Mouse (Mus musculus) naive thymus-derived CD4-positive, alpha-beta T cell, adult 2 months (primary cell): ENCODE results near the gene Stra6l.

ENCODE experiments used
- DNase-seq: peaks from one replicate; pipeline ENCODE4 v3.0.0-alpha.2; 2011; ENCODE audit warnings: low read depth

Stra6l gene

DNA sequence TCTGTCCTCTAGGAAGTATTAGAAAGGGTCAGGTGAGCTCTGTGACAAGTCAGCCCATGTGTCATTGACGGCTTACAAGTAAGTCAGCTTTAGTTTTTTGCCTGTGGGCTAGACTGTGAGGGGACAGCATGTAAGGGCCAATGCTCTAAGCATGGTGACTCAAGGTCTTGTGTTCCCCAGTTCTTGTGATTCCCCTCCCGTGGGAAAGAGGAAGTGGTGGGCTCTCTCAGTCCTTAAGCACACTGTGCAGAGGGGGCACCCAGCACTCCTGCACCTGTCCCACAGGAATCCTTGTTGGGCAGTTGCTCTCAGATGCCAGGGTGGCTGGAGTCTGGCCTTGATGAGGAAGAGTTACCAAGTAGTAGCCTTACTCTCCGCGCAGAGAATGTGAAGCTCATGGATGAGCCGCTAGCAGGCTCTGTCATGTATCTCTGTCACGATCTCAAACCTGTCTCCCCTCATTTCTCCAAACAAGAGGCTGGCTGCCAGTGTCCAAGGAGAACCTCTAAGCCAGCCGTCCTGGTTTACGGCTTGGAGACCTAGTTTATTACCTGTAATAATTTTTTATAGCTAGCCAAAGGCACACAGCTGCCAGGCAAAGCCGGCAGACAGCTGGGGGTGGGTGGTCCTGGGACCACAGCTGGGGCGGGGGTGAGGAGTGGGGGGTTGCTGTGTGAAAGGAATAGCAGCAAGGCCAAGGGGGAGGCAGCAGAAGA, at the start of gene Stra6l:
Gene Stra6l, plus strand, starts transcription at position 556 of the 716 bp plus-strand sequence.
- DNase-seq: no peak

DNA sequence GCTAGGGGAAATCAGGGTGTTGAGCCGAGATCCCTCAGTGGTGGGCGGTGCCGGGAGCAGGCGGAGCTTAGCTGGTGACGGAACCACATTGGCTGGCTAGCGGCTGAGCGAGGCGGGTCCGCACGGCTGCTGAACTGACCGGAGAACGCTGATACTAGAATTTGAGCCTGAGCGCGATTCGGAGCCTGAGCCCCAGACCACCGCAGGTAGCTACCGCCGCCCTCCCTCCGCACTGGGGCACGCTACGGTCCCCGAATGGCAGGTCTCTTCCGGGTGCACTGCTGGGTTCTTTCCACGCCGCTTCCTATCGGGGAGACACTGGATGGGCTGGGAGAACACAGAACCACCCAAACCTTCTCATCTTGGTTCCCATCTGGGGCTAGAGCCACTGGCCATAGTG, 49.5 kb upstream of the Stra6l start, which contains the start of gene Aldh1b1:
Gene Aldh1b1, plus strand, starts transcription at position 59 of the 400 bp plus-strand sequence.
- peak; percentile 59 for DNase-seq

DNA sequence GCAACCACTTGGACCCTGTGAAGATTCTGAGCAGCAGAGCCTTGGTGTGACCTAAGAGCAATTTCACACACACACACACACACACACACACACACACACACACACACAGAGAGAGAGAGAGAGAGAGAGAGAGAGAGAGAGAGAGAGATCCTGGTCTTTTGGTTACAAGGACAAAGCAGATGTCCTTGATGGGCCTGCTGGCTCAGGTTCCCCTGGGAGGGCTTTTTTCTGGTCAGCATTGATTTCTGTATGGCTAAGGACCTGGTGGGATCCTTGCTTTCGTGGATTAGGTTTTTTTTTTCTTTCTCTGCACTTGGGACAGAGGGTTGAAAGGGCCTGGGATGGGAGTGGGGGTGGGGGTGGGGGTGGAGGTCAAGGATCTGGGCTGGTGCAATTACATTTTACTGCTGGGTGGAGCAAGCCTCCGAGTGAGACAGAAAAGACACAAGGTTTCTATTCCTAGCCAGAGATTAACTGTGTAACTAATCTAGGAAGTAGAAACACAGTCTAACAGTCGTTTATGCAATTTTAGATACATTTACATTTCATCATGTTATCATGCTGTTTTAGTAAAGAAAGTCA, 48.4 kb upstream of the Stra6l start:
- no peak for DNase-seq

DNA sequence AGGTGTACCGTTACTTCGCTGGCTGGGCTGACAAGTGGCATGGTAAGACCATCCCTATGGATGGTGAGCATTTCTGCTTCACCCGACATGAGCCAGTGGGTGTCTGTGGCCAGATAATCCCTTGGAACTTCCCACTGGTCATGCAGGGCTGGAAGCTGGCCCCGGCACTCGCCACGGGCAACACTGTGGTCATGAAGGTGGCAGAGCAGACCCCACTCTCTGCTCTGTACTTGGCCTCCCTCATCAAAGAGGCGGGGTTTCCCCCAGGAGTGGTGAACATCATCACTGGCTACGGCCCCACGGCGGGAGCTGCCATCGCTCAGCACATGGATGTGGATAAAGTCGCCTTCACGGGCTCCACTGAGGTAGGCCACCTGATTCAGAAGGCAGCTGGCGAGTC, 45.6 kb upstream of the Stra6l start:
- DNase-seq: no peak

DNA sequence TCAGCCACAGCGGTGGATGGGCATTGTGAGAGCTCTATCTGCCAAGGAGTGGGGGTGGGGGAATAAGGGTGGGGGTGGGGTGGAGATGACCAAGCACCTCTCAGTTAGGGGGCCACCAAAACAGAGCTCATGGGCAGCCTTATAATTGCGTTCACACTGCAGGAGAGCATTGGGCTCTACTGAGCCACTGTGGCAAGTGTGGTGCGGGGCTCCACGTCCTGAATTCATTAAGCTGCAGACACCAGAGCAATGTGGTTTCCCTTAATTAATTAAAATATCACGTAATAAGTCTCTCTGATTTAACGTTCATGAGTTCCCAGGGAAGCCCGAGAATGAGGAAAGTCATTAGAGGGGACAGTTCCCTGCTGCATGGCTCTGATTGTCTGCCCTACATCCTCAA, 40.4 kb upstream of the Stra6l start:
- DNase-seq: no peak

DNA sequence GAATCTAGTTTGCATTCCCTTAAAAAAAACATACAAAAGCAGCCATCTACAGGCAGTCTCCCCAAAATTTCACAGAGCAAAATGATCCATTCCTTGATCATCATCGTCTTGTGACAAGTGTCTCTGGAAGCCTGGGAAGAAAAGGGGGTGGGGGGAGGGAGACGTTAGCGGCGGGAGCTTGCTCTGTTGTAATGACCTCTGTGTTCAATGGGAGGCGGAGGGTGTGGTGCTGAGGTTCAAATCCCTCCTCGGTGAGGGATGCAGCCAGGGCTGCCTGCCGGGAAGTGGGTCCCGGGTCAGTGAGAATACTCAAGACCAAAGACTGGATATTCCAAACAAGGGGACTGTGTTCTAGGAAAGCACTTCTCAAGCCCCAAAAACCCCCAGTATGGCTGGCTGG, 37.2 kb upstream of the Stra6l start:
- no peak for DNase-seq

DNA sequence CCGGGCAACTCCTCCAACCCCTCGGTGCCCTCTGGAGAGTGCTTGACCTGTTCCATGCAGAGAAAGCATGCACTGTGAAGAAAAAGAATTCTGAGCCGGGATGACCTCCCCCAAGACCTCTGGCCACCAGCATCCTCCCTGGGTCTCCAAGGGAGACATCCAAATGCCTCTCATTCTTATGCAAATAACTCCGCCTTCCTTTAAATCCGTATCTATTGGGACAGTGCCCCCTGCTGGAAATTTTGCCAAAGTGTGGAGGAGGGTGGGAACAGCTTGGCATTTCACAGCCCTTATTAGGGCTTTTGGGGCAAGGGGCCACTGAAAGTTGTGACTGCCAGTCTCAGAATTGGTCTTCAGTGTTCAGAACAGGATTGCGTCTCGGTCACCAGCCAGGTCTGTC, 32.9 kb upstream of the Stra6l start:
- peak; percentile 46 for DNase-seq

DNA sequence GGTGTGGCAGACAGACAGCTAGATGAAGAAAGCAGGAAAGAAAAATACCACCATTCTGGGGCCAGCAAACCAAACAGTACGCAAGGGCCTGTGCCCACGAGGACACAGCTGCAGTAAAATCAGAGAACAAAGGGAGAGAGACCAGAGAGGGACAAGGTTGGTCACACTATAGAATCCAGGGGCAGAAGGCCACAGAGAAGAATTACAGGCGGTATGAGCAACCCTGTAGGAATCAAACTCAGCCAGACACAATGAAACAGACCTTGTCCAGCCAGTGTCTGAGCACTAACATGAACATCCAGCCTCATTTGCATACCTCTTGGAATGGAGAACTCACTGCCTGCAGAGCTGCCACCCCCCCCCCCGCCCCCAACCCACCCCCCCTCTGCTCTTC, 29.7 kb upstream of the Stra6l start:
- DNase-seq: no peak

DNA sequence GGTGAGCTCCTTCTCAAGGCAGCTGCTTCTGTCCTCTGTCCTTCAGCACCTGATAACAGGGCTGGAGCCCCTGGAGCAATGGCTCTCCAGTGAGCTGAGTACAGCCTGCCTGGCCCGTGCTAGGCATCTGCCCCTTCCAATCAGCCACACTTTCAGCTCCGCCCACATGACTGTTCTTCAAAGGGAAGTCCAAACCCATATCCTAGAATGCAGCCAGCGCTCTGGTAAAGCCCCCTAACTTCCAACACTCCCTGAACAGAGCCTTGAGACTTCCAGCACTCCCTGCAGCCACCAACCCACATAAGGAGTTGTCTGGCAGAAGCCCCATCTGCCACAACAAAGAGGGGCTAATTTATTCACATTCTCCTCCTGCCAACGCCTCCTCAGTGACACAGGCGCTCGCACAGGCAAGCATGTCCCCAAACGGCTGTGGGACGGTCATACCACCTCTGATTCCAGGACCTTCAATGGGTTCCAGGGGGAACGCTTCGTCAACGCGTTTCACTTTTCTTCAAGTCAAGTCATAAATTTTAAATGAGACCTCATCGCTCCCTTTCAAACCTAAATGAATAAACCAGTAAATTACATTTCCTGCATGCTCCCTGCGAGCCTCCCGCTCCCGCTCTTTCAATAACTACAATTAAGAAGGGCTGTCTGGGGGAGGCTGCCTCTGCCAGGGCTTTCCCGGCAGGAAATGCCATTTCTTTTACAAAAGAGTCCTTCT, 29.1 kb upstream of the Stra6l start:
- no peak for DNase-seq

DNA sequence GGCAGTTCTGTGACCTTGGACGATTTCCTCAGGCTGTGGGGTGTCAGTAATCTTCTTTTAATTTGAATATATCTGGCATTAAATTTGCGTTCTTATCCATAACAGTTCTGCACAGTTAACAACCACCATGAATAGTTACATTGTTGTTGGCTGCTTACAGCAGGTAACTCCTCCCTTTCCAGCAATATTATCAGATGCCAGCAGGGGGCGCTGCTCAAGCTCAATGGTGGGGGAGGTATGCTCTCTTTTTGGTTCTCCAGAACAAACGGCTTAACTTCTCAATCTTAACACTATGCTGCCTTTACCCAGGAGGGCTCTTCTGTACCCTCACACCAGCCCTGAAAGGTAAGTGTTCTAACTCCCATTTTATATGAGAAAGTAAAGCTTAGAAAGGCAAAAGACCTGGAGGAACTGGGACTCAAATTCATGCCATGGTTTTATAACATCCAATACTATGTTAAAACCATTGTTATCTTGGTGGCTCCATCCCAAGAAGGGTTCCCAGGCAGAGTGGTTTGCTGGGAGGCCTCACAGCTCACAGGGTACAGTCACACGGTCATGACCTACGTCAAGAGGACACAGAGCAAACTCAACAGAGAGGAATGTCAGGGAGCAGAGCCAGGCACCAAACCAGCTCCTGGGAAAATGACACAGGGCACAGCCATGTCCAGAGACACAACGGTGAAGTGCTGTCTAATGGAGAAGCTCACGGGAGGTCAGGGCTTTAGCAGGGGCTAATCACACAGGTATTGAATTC, 28.2 kb upstream of the Stra6l start:
- DNase-seq: peak; percentile 57

DNA sequence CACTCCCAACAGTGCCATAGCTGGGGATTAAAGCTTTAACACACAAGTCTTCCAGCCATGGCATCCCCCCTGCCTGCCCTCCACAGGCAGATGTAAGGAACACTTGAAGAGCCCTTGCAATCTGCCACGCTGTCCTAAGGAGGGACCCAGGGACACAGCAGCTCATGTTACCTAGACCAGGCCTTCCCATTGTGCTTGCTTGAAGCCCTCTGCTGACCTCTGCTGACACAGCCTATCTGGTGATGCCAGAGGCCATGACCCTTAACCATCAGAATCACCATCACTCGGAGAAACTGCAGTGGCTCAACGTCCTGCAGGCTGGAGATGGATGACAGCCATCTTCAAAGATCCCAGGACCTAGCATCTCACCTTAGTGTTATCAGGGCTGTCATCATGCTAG, 26.5 kb upstream of the Stra6l start:
- DNase-seq: no peak

DNA sequence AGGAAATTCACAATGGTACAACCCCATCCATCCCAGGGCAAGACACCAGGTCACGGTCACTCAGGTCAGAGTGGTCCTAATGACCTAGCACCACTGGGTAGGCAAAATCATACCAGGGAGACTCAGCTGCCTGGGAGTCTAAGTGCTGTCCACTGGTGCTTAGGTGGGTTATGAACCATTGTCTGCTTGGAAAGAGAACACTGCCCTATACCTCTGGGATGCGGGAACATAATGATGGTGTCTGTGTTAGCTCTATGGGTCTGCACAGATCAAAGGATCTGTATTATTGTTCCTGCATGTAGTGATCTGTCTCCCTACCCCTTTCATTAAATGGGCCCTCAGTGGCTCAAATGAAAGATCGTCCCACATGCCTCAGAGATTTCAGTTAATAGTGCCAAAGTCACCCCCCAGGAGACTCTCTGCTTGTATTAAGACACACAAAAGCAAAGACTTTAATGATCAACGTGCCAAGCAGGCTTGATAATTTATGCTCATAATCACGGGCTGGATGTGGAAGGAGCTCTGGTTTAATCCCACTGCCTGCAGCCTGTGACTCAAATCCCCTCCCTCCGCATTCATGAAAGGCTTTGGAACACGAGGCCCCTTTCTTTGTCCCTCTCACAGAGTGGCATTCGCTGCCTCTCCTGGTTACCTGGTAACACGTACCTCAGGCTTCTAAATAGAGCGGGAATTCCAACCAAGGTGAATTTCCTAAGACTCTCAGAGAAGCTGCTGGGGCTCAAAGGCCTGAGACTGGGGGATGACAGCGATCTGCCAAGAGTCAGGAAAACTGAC, 25.5 kb upstream of the Stra6l start:
- no peak for DNase-seq

DNA sequence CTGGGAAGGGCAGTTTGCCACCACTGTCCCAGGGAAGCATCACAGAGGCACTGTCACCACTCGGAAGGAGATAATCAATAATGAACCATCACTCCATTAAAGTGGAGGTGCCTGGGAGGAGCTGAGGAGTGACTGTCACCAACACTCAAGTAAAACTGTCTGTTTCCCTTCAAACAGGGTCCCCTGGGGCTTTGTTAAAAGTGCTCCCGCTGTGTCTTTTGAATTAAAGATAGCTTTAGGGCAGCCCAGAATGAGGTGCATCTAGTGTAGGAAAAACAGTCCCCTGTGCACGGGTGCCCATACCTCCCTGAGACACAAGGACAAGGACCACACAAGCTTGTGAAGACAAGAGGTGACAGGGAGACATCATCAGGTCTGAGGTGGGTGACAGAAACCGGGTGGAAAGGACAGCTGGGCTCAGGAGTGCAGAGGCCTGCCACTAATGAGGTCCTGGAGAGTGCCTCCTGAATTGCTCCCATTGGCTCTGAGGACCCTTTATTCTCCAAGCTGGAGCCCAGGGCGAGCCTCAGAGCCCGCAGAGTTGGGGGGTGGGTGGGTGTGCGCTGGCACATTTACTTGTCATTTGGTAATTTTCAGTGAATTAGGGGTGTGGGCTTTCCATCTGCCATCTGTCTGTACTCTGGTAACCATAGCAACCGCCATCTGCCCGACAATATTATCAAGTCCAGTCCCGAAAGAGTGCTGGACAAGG, 24.3 kb upstream of the Stra6l start:
- no peak for DNase-seq

DNA sequence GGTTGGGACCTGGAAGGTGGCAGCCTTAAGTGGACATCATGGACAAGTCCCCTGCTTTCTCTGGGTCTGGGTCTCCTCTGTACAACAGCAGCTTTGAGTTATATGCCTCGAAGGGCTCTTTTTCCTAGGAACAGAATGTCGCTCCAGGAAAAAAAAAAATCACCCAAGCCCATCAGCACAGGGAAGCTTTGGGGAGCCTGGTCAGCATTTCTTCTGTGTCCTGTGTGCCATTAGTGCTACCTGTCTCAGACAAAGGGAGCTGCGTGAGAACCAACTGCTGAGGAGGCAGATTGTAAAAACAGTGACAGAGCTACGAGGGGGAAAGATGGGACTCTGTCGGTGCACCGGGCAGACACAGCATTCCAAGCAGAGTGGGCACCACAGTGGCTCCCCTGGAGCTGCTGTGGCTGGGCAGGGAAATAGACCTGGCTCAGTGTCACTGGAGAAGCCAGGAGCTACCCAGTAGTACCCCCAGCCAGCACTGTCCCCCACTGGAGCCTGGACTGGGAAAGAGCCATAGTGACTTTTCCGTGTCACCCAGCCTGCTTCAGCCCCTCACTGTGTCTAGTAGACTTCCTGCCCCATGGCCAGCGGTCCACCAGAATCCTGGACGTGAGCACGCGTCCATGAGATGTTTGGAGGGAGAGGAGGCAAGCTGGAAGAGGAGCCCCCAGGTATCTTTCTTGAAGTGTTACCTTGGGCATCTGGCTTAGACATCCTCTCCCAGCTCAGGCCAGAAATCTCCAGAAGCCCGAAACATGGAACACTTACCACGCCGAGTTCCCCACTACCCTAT, 23.5 kb upstream of the Stra6l start:
- DNase-seq: no peak

DNA sequence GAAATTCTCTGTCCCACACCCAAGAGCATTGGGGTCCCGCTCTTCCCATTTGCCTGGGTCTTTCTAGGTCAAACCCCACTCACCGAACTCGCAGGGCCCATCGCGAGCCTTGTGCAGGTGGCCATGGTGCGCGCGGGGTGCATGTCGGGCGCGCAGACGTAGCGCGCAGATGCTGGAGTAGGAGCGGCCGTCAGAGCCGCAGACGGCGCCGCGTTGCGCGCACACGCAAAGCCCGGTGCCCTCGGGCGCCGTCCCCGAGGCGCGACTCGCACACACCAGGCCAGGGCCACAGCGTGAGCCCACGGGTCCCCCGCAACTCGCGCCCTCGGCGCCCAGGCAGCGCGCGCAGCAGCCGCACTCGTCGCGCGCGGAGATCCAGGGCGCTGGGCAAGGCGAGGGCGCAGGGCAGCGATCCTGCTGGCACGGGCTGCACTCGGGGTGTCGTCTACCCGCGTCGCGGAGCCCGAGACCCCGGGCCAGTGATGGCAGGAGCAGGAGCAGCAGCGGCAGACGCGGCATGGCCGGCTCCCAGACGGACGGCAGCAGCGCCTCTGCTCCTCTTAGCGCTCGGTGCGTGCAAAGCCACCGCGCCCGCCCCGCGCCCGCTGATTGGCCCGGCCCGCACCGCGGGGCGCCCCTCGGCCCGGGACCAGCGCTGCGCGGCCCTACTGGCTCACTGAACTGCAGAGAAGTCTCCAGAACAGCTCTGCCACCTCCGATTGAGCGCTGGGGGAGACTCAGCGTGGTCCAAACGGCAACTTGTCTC, 22.0 kb upstream of the Stra6l start, which contains the start of gene Igfbpl1:
Gene Igfbpl1, minus strand, starts transcription at position 649 of the 766 bp plus-strand sequence.
- DNase-seq: no peak

DNA sequence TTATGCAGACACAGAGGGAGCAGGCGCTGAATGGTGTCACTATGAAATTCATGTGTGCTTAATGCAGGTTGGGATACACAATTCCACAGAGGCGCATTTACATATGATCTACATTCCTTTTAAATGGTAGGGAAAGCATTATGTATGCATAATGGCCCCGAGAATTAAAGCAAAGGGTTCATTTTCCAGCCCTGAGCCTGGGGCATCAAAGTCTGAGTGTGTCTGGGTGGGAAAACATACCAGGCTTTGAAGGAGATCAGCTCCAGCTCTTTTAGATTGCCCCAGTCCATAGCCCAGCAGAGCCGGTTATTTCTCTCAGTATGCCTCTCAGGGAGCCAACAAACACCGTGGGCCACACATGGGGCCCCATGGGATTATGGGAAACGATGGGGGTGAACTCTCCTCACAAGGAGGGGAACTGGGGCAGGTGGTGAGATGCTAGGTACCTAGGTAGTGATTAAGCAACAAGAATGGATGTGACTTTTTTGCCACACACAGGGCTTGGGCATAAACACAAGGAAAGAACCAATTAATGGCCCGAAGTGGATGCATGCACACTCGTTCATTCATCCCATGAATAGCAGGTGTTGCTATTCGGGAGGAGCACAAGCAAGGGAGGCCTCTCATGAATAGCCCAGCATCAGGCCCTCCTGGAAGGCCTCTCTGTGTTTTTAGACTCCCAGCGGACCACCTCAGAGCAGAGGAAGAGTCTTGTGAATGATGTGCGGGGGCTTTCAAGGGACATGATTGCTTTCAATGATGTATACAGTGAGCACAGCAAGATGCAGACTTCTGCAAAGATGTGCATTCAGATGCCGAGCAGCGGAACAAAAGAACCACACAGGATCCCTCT, 18.3 kb upstream of the Stra6l start:
- no peak for DNase-seq

DNA sequence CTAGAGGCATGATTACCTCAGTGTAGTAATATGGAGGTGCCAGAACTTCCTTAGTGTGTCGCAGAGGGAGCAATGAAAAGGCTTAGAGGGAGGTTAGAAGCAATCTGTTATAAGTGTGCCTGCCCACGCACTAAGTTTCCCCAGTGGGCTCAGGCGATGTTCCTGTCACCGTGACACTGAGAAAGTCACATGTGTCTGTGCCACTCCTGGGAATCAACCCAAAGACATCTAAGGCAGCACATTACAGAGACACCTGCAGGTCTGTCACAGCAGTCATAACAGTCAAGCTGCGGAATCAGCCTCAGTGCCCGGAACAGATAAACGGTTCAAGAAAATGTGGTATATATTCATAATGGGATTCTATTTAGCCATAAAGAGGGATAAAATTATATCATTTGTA, 16.5 kb upstream of the Stra6l start:
- DNase-seq: no peak

DNA sequence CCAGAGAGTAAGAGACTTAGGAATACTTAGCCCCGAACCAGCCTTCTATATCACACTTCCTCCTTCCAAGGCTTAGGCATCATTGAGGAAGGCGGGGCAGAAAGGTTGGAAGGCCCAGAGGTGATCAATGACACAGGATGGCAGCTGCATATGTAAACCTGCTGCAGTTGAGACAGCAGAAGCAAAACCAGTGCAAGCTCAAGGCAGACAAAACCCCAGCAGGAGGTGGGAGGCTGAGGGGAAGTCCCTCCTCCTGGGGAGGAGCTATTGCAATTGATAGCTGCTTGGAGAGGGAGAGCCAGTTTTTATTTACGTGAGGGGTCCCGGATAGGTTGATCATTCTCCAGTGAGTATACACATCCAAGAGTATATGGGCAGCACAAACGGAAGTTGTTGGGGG, 15.0 kb upstream of the Stra6l start:
- no peak for DNase-seq
